Mouse (Mus musculus): ENCODE results near the gene Olfr374.

DNA sequence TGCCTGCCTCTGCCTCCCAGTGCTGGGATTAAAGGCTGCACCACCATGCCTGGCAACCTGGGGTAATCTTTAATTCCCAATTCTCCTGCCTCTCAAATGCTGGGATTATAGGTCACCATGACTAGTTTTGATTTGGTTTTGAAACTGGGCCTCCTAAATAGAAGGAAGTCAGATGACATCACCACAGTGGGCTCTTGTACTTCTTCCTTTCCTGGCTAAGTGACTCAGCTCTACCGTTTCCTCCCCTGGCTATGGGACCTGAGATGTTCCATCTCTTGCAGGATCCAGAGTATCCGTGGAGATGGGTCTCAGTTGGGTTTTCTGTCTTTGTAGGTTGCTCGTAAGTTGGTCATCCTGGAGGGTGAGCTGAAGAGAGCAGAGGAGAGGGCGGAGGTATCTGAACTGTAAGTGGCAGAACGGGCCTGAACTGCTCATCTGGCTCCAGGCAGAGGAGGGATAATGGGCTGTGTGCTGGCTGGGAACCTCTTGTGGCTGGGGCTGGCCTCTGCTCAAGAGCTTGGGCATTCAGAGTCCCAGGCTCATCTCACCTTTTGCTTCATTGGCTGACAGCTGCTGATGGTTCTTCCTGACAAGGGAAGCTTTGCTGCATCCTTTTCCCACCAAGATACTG is 37.6 kb downstream of the Olfr374 start:
- TF ChIP-seq USF1 (IDR thresholded peaks at IDR 0.05; ENCODE audit: low read depth) (no peak), CTCF (IDR thresholded peaks at IDR 0.05; ENCODE audit: control insufficient read depth, insufficient read depth, insufficient read length) (no peak), MAX (IDR thresholded peaks at IDR 0.05) (no peak), MYOG (IDR thresholded peaks at IDR 0.05; ENCODE audit: control insufficient read depth, extremely low read depth, insufficient read length) (no peak)

All from C2C12 (cell line).